Mouse (Mus musculus) intestine, postnatal 0 days (tissue): Measurements from ENCODE around the gene Dock1. TPM values are rescaled to one million over a fixed set of nuclear protein-coding genes. Genes with fewer than 3 reads are reported as not detected.
A peak's percentile ranks its signal among the peaks of the same experiment; 100 is the strongest.

ENCODE experiments used
- ATAC-seq: fragments of 200-750 bp; cut with Nextera tagmentation; 2 replicates; pipeline ENCODE4 v1.8.0; 2017; ENCODE audit warnings: mild to moderate bottlenecking, moderate TSS enrichment, moderate library complexity
- H3K27ac ChIP-seq: fragments of 300-500 bp; sonication (generic); 2 replicates; pipeline ENCODE4 v1.5.1; 2014; ENCODE audit warnings: mild to moderate bottlenecking, low read depth, low read length, moderate library complexity
- H3K27me3 ChIP-seq: fragments of 300-500 bp; sonication (generic); replicated peaks from 2 replicates; pipeline ENCODE4 v1.6.1; 2014; ENCODE audit warnings: low read length, mixed read lengths; ENCODE audit not compliant: control insufficient read depth, insufficient read depth
- H3K36me3 ChIP-seq: fragments of 300-500 bp; sonication (generic); 2 replicates; pipeline ENCODE4 v1.6.1; 2014; ENCODE audit warnings: mild to moderate bottlenecking, moderate library complexity; ENCODE audit not compliant: control insufficient read depth, insufficient read depth
- H3K4me1 ChIP-seq: fragments of 300-500 bp; sonication (generic); replicated peaks from 2 replicates; pipeline ENCODE4 v1.6.1; 2014; ENCODE audit warnings: antibody characterized with exemption, low read length, mixed read lengths; ENCODE audit not compliant: control insufficient read depth, insufficient read depth
- H3K4me2 ChIP-seq: fragments of 300-500 bp; sonication (generic); replicated peaks from 2 replicates; pipeline ENCODE4 v1.6.1; 2014; ENCODE audit warnings: low read depth, mild to moderate bottlenecking, moderate library complexity
- H3K4me3 ChIP-seq: fragments of 300-500 bp; sonication (generic); 2 replicates; pipeline ENCODE4 v1.5.1; 2014; ENCODE audit warnings: low read depth, low read length
- H3K9ac ChIP-seq: fragments of 300-500 bp; sonication (generic); 2 replicates; pipeline ENCODE4 v1.6.1; 2014; ENCODE audit warnings: mild to moderate bottlenecking, low read depth, low read length
- H3K9me3 ChIP-seq: fragments of 300-500 bp; sonication (generic); 2 replicates; pipeline ENCODE4 v1.6.1; 2016; ENCODE audit warnings: mixed run types; ENCODE audit not compliant: control insufficient read depth
- CTCF ChIP-seq: sonication (generic); IDR thresholded peaks from 2 replicates; pipeline ENCODE4 v1.5.1; 2016; ENCODE audit warnings: low read depth, mild to moderate bottlenecking, control low read depth, antibody characterized with exemption, moderate library complexity
- WGBS: fragments of 180-500 bp; shearing (Covaris S2); extraction: QIAGEN DNeasy Blood & Tissue Kit; methylation state at CpG from one replicate; pipeline ENCODE4 v1.1.7; 2014; 5-methylcytosine and 5-hydroxymethylcytosine counted together
- polyA plus RNA-seq: library from polyadenylated mRNA; unstranded; fragments of >200 nt; fragmentation: Nextera tagmentation; extraction: Ambion mirVana; gene quantifications from 2 replicates; pipeline ENCODE4 v1.2.1, GENCODE M21; 2015

Dock1 gene
- polyA plus RNA-seq, 1 experiment from 2014 or later = 8.7 TPM

DNA sequence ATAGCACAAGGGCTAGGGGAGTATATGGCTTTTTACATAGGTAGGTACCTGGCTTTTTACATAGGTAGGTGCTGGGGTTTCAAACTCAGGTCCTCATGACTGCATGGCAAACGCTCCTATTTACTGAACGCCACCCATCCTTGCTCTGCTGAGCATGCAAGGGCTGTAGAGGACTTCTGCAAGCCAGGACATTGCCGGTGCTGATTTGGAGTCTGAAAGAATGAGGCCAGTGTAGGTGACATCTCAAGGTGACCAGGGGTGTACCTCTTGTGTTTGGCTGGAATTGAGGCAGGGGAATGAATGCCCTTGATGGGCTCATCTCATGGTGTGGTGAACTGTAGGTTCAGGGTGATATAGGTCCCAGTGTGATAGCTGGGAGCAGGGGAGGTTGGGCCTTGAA is 20.4 kb downstream of the Dock1 start:
- H3K27ac ChIP-seq = peak overlapping the region; percentile 66; the same call in 1 of the 2 replicates

DNA sequence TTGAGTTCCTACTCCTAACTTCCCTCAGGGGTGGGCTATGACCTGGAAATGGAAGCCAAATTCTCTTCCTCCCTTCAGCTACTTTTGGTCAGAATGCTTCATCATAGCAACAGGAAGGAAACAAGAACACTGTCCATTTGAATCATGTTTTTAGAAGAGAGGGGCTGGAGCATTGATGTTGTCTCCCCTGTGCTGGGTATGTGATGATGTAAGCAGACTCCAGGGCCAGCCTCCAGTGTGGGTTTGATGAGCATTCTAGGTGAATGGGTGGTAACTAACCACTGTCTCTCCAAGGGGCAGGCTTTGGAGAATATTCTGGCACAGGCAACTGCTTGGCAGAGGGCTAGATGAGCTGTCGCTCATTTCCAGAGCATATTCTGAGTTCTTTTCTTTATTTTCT is 22.9 kb downstream of the Dock1 start:
- H3K9ac ChIP-seq = no peak overlapping the region
- no peak for ATAC-seq
- no peaks in the 10 kb centered on the region for H3K9me3 ChIP-seq
- H3K4me2 ChIP-seq = no peak overlapping the region
- WGBS = 87% methylated on average over 1 of the region's 1 CpGs
- H3K4me1 ChIP-seq = peaks cover 31% of the 10 kb centered on the region
- H3K36me3 ChIP-seq = no peaks in the 10 kb centered on the region
- no peak for TF ChIP-seq CTCF
- H3K27me3 ChIP-seq = no peaks in the 10 kb centered on the region
- H3K4me3 ChIP-seq = no peak overlapping the region
- H3K27ac ChIP-seq = no peak overlapping the region

More for the DNA sequence above, 20.4 kb downstream of the Dock1 start:
- no peak for ATAC-seq
- TF ChIP-seq CTCF = no peak
- peaks cover 14% of the 10 kb centered on the region for H3K4me1 ChIP-seq
- H3K4me3 ChIP-seq = no peak overlapping the region
- no peaks in the 10 kb centered on the region for H3K36me3 ChIP-seq
- no peak overlapping the region for H3K9ac ChIP-seq
- 78% methylated on average over 3 of the region's 3 CpGs for WGBS
- no peaks in the 10 kb centered on the region for H3K9me3 ChIP-seq
- no peaks in the 10 kb centered on the region for H3K27me3 ChIP-seq
- H3K4me2 ChIP-seq = peak overlapping the region; percentile 25; the same call in 1 of the 2 replicates

DNA sequence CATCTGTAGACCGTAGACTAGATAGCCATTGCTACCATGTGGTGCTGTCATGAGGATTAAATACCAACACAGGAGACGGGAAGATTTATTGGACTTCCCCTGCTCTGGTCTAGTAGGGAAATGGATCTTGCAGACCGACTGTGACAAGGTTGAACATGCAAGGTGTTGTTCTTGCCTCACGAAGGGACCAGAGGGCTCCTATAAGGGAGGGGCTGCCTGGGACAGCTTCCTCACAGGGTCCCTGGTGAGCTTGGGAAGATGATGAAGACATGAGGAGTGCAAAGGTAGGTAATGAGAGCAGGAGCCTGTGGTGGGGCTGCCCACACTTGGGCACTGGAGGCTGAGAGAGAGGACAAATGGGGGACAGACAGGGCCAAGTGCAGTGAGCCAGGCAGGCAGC is 25.0 kb downstream of the Dock1 start:
- ATAC-seq = no peak
- H3K36me3 ChIP-seq = no peaks in the 10 kb centered on the region
- H3K4me3 ChIP-seq = no peak overlapping the region
- no peak for TF ChIP-seq CTCF
- no peaks in the 10 kb centered on the region for H3K9me3 ChIP-seq
- WGBS = 66% methylated on average over 4 of the region's 4 CpGs
- no peak overlapping the region for H3K4me2 ChIP-seq
- no peak overlapping the region for H3K27ac ChIP-seq
- no peak overlapping the region for H3K9ac ChIP-seq
- no peaks in the 10 kb centered on the region for H3K27me3 ChIP-seq
- peaks cover 34% of the 10 kb centered on the region for H3K4me1 ChIP-seq

DNA sequence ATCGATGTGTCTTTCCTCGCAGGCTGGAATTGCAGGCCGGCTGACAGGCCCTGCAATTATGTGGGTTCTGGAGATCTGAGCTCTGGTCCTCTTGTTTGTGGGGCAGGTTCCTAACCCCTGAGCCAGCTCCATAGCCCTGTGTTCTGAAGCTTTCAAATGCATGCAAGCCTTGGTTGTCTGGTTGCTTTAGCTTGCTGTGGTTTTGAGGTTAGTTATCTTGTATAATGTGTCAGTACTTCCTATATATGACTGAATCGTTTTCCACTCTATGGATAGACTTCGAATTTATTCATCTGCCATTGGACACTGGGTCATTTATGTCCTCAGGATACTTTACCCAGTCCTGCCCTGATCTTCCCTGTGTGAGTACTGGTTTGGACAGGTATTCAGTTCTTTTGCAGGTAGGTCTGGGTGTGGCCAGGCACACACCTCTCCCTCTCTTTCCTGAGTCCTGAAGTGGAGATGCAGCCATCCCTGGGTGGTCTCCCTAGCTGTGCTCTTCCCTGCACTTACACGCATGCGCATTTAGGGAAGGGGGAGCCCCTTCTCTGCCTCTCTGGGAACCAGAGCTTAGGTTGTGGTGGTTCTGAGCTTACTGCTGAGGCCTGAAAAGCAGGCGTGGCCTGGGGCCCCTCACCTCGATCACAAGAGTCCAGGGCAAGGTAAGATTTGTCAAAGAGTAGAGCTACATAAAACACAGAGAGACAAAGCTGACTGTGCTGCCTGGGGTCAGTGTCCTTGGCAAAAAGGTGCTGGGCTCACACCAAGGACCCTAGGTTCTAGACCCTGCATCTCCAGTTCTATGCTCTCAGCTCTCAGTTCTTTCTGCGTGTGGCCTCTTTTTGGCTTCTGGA is 25.9 kb downstream of the Dock1 start:
- no peaks in the 10 kb centered on the region for H3K9me3 ChIP-seq
- no peak overlapping the region for H3K4me3 ChIP-seq
- no peaks in the 10 kb centered on the region for H3K36me3 ChIP-seq
- ATAC-seq = peak; percentile 60
- no peak for TF ChIP-seq CTCF
- H3K27ac ChIP-seq = no peak overlapping the region
- H3K4me1 ChIP-seq = peaks cover 32% of the 10 kb centered on the region
- H3K9ac ChIP-seq = no peak overlapping the region
- no peak overlapping the region for H3K4me2 ChIP-seq
- WGBS = 57% methylated on average over 10 of the region's 10 CpGs
- no peaks in the 10 kb centered on the region for H3K27me3 ChIP-seq

DNA sequence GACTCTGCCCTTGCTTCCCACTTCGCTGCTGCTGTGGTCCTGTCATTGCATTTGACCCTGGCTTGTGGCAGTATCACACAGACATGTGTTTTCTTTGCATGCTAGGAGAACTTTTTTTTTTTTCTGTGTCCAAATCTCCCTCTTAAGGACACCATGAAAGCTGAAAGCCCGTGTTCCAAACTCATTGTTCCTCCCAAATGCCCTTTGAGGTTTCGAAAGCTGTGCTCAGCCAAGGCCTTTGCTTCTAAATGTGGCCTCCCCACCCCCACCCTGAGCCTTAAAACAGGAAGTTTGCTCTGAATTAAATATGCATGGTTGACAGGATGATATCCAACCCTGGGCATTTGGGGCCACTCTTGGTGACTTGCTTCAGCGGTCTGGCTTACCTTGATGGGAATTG is 27.0 kb downstream of the Dock1 start:
- H3K4me3 ChIP-seq = no peak overlapping the region
- H3K27me3 ChIP-seq = no peaks in the 10 kb centered on the region
- WGBS = 53% methylated on average over 4 of the region's 4 CpGs
- H3K4me2 ChIP-seq = no peak overlapping the region
- H3K9ac ChIP-seq = no peak overlapping the region
- H3K27ac ChIP-seq = no peak overlapping the region
- no peaks in the 10 kb centered on the region for H3K9me3 ChIP-seq
- no peak for ATAC-seq
- H3K36me3 ChIP-seq = no peaks in the 10 kb centered on the region
- peaks cover 32% of the 10 kb centered on the region for H3K4me1 ChIP-seq
- no peak for TF ChIP-seq CTCF

DNA sequence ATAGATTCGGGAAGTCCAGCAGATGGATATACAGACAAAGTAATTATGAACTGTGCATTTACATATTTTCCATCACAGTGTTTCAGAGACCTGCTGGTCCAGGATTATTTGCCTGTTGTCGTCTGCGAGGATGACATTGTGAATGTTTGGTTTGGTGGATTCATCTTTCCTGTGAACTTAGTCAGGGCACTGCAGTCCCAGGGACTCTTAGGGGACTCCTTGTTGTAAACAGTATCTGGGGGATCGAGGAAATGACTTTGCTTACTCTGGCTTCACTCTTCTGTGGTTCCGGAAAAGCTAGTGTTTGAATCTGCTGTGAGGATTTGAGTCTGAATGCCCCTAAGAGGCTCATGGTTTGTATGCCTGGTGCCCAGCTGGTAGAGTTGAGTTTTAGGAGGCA is 27.8 kb downstream of the Dock1 start:
- Histone ChIP-seq H3K9me3 (no peaks in the 10 kb centered on the region), H3K4me1 (peaks cover 32% of the 10 kb centered on the region), H3K9ac (no peak overlapping the region), H3K27me3 (no peaks in the 10 kb centered on the region), H3K27ac (no peak overlapping the region), H3K4me3 (no peak overlapping the region), H3K4me2 (no peak overlapping the region), H3K36me3 (no peaks in the 10 kb centered on the region)
- ATAC-seq = no peak
- no peak for TF ChIP-seq CTCF
- WGBS = 77% methylated on average over 5 of the region's 5 CpGs
